Mouse (Mus musculus): Measurements from ENCODE around the gene Elk4. TPM values are rescaled to one million over a fixed set of nuclear protein-coding genes. Genes with fewer than 3 reads are reported as not detected.

The Elk4 gene
- polyA plus RNA-seq, 1 experiment = 4.3 TPM

GRCm38 (mm10) chr1:131987432-131987831, 20.0 kb upstream of the Elk4 start:
- H3K4me1 ChIP-seq (ENCODE audit: control insufficient read depth, insufficient read depth, low read length) = peaks cover 2% of the 10 kb centered on the region; the same call in 1 of the 2 replicates
- TF ChIP-seq CTCF (IDR thresholded peaks at IDR 0.05; ENCODE audit: control insufficient read depth, insufficient read depth, insufficient replicate concordance, low read depth, low read length) = no peak
- no peak for TF ChIP-seq POLR2A (IDR thresholded peaks at IDR 0.05; ENCODE audit: control insufficient read depth, low read depth, low read length)

DNA sequence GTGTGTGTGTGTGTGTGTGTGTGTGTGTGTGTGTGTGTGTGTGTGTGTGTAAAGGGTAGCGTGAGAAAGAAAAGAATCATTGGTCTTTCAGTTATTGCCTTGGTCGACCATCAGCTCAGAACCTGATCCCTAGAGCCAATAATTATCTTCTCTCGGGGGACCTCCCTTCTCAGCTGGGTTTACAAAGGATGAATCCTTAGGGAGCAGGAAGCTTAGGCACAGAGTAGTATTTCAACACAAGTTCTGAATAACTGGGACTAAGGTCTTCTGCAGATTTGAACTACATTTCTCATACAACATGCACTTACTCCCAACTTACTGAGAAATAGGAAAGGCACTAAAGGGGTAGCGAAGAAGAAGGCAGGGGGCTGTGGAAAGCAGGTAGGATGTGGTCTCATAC, 17.9 kb upstream of the Elk4 start:
- Histone ChIP-seq H3K4me3 (ENCODE audit: control insufficient read depth, low read depth, low read length) (no peak overlapping the region), H3K27me3 (ENCODE audit: control insufficient read depth, insufficient read depth, low read length) (no peaks in the 10 kb centered on the region), H3K36me3 (ENCODE audit: control insufficient read depth, insufficient read depth, low read length) (no peaks in the 10 kb centered on the region), H3K27ac (ENCODE audit: control insufficient read depth, insufficient read depth, low read depth, low read length) (no peak overlapping the region), H3K4me1 (ENCODE audit: control insufficient read depth, insufficient read depth, low read length) (no peaks in the 10 kb centered on the region; the same call in 1 of the 2 replicates)
- TF ChIP-seq CTCF (IDR thresholded peaks at IDR 0.05; ENCODE audit: control insufficient read depth, insufficient read depth, insufficient replicate concordance, low read depth, low read length) = no peak
- TF ChIP-seq POLR2A (IDR thresholded peaks at IDR 0.05; ENCODE audit: control insufficient read depth, low read depth, low read length) = no peak

More at GRCm38 (mm10) chr1:131987432-131987831, 20.0 kb upstream of the Elk4 start:
- Histone ChIP-seq H3K4me3 (ENCODE audit: control insufficient read depth, low read depth, low read length) (no peak overlapping the region), H3K27ac (ENCODE audit: control insufficient read depth, insufficient read depth, low read depth, low read length) (no peak overlapping the region), H3K27me3 (ENCODE audit: control insufficient read depth, insufficient read depth, low read length) (no peaks in the 10 kb centered on the region), H3K36me3 (ENCODE audit: control insufficient read depth, insufficient read depth, low read length) (no peaks in the 10 kb centered on the region)

- Histone ChIP-seq H3K4me1 (ENCODE audit: control insufficient read depth, insufficient read depth, low read length) (no peaks in the 10 kb centered on the region; the same call in 1 of the 2 replicates), H3K27ac (ENCODE audit: control insufficient read depth, insufficient read depth, low read depth, low read length) (no peak overlapping the region), H3K27me3 (ENCODE audit: control insufficient read depth, insufficient read depth, low read length) (no peaks in the 10 kb centered on the region), H3K36me3 (ENCODE audit: control insufficient read depth, insufficient read depth, low read length) (no peaks in the 10 kb centered on the region), H3K4me3 (ENCODE audit: control insufficient read depth, low read depth, low read length) (no peak overlapping the region)
- no peak for TF ChIP-seq CTCF (IDR thresholded peaks at IDR 0.05; ENCODE audit: control insufficient read depth, insufficient read depth, insufficient replicate concordance, low read depth, low read length)
- no peak for TF ChIP-seq POLR2A (IDR thresholded peaks at IDR 0.05; ENCODE audit: control insufficient read depth, low read depth, low read length)
Measured at GRCm38 (mm10) chr1:131990083-131990760, 17.2 kb upstream of the Elk4 start.

DNA sequence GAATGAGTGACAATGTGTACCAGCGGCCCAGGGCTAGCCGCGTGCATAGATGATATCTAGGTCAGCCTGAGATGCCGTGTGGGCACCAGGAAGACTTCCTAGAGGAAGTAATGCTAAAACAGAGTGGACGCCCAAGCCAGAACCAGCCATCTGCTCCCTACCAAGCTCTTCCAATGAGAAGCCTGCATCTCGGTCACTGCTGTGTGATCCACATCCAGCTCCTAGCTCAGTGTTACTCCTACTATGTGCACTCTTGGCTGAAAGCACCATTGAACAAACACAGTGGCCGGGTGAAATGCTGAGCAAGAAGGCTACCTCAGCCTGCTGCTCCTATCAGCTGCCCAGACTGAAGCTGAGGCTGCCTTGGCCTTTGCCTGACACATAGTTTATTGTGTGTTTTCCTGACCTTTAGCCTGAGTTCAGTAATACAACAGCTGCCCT, 14.8 kb upstream of the Elk4 start:
- no peaks in the 10 kb centered on the region; the same call in 1 of the 2 replicates for H3K4me1 ChIP-seq (ENCODE audit: control insufficient read depth, insufficient read depth, low read length)
- H3K27ac ChIP-seq (ENCODE audit: control insufficient read depth, insufficient read depth, low read depth, low read length) = peak overlapping the region; percentile 73
- no peak overlapping the region for H3K4me3 ChIP-seq (ENCODE audit: control insufficient read depth, low read depth, low read length)
- no peaks in the 10 kb centered on the region for H3K27me3 ChIP-seq (ENCODE audit: control insufficient read depth, insufficient read depth, low read length)
- no peaks in the 10 kb centered on the region for H3K36me3 ChIP-seq (ENCODE audit: control insufficient read depth, insufficient read depth, low read length)
- no peak for TF ChIP-seq POLR2A (IDR thresholded peaks at IDR 0.05; ENCODE audit: control insufficient read depth, low read depth, low read length)
- TF ChIP-seq CTCF (IDR thresholded peaks at IDR 0.05; ENCODE audit: control insufficient read depth, insufficient read depth, insufficient replicate concordance, low read depth, low read length) = no peak

GRCm38 (mm10) chr1:131993169-131994040, 14.0 kb upstream of the Elk4 start:
- Histone ChIP-seq H3K36me3 (ENCODE audit: control insufficient read depth, insufficient read depth, low read length) (no peaks in the 10 kb centered on the region), H3K4me1 (ENCODE audit: control insufficient read depth, insufficient read depth, low read length) (no peaks in the 10 kb centered on the region; the same call in 1 of the 2 replicates), H3K4me3 (ENCODE audit: control insufficient read depth, low read depth, low read length) (no peak overlapping the region), H3K27me3 (ENCODE audit: control insufficient read depth, insufficient read depth, low read length) (no peaks in the 10 kb centered on the region), H3K27ac (ENCODE audit: control insufficient read depth, insufficient read depth, low read depth, low read length) (no peak overlapping the region)
- TF ChIP-seq CTCF (IDR thresholded peaks at IDR 0.05; ENCODE audit: control insufficient read depth, insufficient read depth, insufficient replicate concordance, low read depth, low read length) = no peak
- TF ChIP-seq POLR2A (IDR thresholded peaks at IDR 0.05; ENCODE audit: control insufficient read depth, low read depth, low read length) = no peak

GRCm38 (mm10) chr1:131995062-131995461, 12.3 kb upstream of the Elk4 start:
- TF ChIP-seq POLR2A (IDR thresholded peaks at IDR 0.05; ENCODE audit: control insufficient read depth, low read depth, low read length) = no peak
- no peak for TF ChIP-seq CTCF (IDR thresholded peaks at IDR 0.05; ENCODE audit: control insufficient read depth, insufficient read depth, insufficient replicate concordance, low read depth, low read length)
- H3K4me1 ChIP-seq (ENCODE audit: control insufficient read depth, insufficient read depth, low read length) = no peaks in the 10 kb centered on the region; the same call in 1 of the 2 replicates
- no peak overlapping the region for H3K27ac ChIP-seq (ENCODE audit: control insufficient read depth, insufficient read depth, low read depth, low read length)
- H3K27me3 ChIP-seq (ENCODE audit: control insufficient read depth, insufficient read depth, low read length) = no peaks in the 10 kb centered on the region
- H3K36me3 ChIP-seq (ENCODE audit: control insufficient read depth, insufficient read depth, low read length) = no peaks in the 10 kb centered on the region
- no peak overlapping the region for H3K4me3 ChIP-seq (ENCODE audit: control insufficient read depth, low read depth, low read length)

DNA sequence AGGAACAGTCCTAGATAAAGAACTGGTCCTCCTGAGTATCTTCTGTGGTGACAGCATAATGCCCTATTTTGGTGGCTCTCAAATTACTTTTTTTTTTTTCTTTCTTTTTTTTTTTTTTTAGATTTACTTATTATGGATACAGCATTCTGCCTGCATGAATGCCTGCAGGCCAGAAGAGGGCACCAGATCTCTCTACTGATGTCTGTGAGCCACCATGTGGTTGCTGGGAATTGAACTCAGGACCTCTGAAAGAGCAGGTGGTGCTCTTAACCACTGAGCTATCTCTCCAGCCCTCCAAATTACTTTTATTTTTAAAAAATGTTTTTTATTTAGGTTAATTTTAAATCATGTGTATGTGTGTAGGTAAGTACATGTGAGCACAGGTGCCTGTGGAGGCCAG, 6.9 kb upstream of the Elk4 start:
- Histone ChIP-seq H3K36me3 (ENCODE audit: control insufficient read depth, insufficient read depth, low read length) (no peaks in the 10 kb centered on the region), H3K27ac (ENCODE audit: control insufficient read depth, insufficient read depth, low read depth, low read length) (no peak overlapping the region), H3K27me3 (ENCODE audit: control insufficient read depth, insufficient read depth, low read length) (no peaks in the 10 kb centered on the region), H3K4me3 (ENCODE audit: control insufficient read depth, low read depth, low read length) (no peak overlapping the region), H3K4me1 (ENCODE audit: control insufficient read depth, insufficient read depth, low read length) (no peaks in the 10 kb centered on the region)
- no peak for TF ChIP-seq CTCF (IDR thresholded peaks at IDR 0.05; ENCODE audit: control insufficient read depth, insufficient read depth, insufficient replicate concordance, low read depth, low read length)
